Mouse (Mus musculus): Measurements from ENCODE around the gene Hoxc11.

Hoxc11 gene

GRCm38 (mm10) chr15:102984925-102985324 is 30.7 kb downstream of the Hoxc11 start:
- no peak for DNase-seq

GRCm38 (mm10) chr15:102987124-102987833 is 33.1 kb downstream of the Hoxc11 start:
- DNase-seq, result peak; percentile 93

- DNase-seq, result no peak
Measured at GRCm38 (mm10) chr15:102988078-102988477, 33.9 kb downstream of the Hoxc11 start.

GRCm38 (mm10) chr15:102990461-102991397 is 36.5 kb downstream of the Hoxc11 start, which contains the start of gene Hoxc8:
TSS of gene Hoxc8 (plus strand) at chr15:102990607.
- DNase-seq, result no peak

- no peak for DNase-seq
Measured at GRCm38 (mm10) chr15:102991782-102992181, 37.6 kb downstream of the Hoxc11 start.

GRCm38 (mm10) chr15:102992206-102992605 is 38.0 kb downstream of the Hoxc11 start:
- no peak for DNase-seq

- DNase-seq, result no peak
Measured at GRCm38 (mm10) chr15:102992863-102993262, 38.6 kb downstream of the Hoxc11 start.

- DNase-seq, result no peak
Measured at GRCm38 (mm10) chr15:102996548-102996947, 42.3 kb downstream of the Hoxc11 start.

GRCm38 (mm10) chr15:102997431-102997830 is 43.2 kb downstream of the Hoxc11 start:
- DNase-seq, result no peak

- no peak for DNase-seq
Measured at GRCm38 (mm10) chr15:102997939-102998355, 43.7 kb downstream of the Hoxc11 start, which contains the start of gene Hoxc6. TSS of gene Hoxc6 (plus strand) at chr15:102998257.

- DNase-seq, result no peak
Measured at GRCm38 (mm10) chr15:102998608-102999182, 44.5 kb downstream of the Hoxc11 start.

GRCm38 (mm10) chr15:102999183-102999831 is 45.1 kb downstream of the Hoxc11 start:
- peak; percentile 93 for DNase-seq

- no peak for DNase-seq
Measured at GRCm38 (mm10) chr15:102999955-103000354, 45.7 kb downstream of the Hoxc11 start.

GRCm38 (mm10) chr15:103000501-103000901 is 46.3 kb downstream of the Hoxc11 start:
- no peak for DNase-seq

- DNase-seq, result no peak
Measured at GRCm38 (mm10) chr15:103001370-103001769, 47.1 kb downstream of the Hoxc11 start.

GRCm38 (mm10) chr15:103002156-103002555 is 47.9 kb downstream of the Hoxc11 start:
- DNase-seq, result no peak

- DNase-seq, result no peak
Measured at GRCm38 (mm10) chr15:103002821-103003448, 48.7 kb downstream of the Hoxc11 start.

- DNase-seq, result no peak
Measured at GRCm38 (mm10) chr15:103005308-103005707, 51.1 kb downstream of the Hoxc11 start.

GRCm38 (mm10) chr15:103005797-103006196 is 51.6 kb downstream of the Hoxc11 start:
- no peak for DNase-seq

- DNase-seq, result no peak
Measured at GRCm38 (mm10) chr15:103006326-103006725, 52.1 kb downstream of the Hoxc11 start.

Data from retina, postnatal 1 day (tissue).